Mouse (Mus musculus) left cerebral cortex, postnatal 25 days (tissue): ENCODE data around the gene Slc26a1. TPM values are rescaled to one million over a fixed set of nuclear protein-coding genes. Genes with fewer than 3 reads are reported as not detected.
A peak's percentile ranks its signal among the peaks of the same experiment; 100 is the strongest.

ENCODE experiments used
- DNase-seq, 2 experiments: peaks; one replicate each; pipeline ENCODE4 v3.0.0; 2022; ENCODE audit warnings: low spot score in 2 of 2, mixed read lengths in 1 of 2
- intact Hi-C: fragments of 180-260 bp; cut with DNase I; formaldehyde crosslinking; loops from one replicate; pipeline ENCODE4 v1.15.1; 2025
- total RNA-seq, 2 experiments: library from RNA; stranded (reverse); gene quantifications; 2 replicates each; pipeline ENCODE4 v1.2.3; 2021

Slc26a1 gene
- total RNA-seq: 1 to 10 TPM; 1.3 to 1.5 TPM

DNA sequence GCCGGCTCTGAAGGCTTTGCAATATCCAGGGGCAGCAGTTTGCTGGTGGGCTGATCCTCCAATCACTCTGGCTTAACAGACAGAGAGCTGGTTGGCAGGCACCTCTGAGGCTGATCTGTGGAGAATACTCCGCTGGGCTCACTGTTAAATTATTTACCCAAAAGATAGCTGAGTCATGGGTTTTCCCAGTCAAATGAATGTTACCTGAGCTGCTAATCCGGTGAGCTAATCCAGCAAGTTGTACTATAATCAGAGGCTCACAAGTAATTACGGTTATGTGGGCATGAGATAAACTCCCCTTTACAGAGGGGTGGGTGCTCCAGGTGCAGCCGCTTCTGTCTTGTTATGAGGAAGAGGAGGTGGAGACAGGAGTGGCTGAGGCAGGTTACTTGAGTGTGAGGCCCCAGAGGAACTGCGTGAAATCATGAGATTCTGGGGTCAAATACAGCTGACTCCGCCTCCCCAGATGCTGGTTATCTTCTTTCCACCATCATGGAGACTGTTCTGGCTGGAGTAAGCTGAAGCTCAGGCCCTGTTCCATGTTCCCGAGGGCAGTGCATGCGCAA is at the start of gene Slc26a1:
Gene Slc26a1, minus strand, starts transcription at position 319 of the 566 bp plus-strand sequence.
- intact Hi-C loops: loop anchor here (10.0 kb wide), 1 partner anchor 879 kb away; the partner anchor contains the start of gene Crlf2
- no peak for DNase-seq

DNA sequence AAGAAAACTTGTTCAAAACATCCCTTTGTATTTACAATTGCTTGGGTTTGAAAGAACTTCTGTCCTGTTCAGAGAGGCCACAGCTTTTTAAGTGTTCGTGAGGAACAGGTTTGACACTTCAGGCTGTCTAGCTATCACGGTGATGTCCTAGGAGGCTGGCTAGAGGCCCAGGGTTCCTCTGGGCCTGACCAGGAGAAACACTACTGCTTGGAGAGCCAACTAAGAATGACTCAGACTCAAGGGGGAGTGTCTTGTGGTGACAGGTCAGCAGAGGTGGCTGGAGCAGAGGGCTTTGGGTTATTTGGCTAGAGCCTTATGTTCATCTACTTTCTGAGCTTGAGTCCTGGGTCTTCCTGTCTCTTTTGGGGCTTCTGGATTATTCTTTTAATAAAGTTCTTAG is 48.6 kb upstream of the Slc26a1 start:
- DNase-seq: no peak
- intact Hi-C loops: no loop called here

DNA sequence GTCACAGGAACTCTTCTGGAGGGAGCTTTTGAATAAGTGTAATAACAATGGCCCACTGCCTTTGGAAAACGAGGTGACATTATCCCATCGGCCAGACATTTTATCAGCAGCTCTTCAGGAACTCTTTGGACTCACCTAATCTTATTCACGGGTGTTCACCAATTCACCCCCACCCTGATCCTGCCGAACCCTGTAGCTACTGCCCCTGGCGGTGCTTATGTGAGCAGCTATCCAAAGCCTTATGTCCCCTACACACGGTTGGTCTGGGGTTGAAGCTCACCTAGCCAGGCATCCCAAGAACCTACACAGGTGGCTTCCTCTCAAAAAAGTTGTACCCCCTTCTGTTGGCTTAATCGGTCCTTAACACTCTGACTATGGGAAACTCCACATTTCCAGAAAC is 44.4 kb upstream of the Slc26a1 start:
- intact Hi-C loops: no loop called here

DNA sequence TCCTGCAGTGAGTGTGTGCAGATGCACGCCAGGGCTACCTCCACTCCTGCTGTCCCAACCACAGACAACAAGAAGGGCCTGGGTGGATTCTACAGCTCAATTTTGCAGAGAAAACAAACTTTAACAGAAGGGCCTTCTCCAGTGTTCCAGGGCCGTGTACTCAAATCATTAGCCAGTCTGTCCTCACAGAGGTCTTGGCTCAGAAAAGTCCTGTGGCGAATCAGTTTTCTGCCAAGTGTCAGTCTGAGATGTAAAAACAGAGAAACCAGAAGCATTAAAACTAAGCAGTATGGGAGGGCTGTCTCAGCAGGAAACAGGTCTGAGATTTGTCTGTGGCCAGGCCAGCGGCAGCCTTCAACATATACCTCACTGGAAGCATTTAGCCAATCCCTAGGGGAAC is 42.7 kb upstream of the Slc26a1 start:
- DNase-seq: peak in 1 of 2 experiments; percentile 22
- intact Hi-C loops: no loop called here

More for the DNA sequence above, 44.4 kb upstream of the Slc26a1 start:
- DNase-seq: no peak

DNA sequence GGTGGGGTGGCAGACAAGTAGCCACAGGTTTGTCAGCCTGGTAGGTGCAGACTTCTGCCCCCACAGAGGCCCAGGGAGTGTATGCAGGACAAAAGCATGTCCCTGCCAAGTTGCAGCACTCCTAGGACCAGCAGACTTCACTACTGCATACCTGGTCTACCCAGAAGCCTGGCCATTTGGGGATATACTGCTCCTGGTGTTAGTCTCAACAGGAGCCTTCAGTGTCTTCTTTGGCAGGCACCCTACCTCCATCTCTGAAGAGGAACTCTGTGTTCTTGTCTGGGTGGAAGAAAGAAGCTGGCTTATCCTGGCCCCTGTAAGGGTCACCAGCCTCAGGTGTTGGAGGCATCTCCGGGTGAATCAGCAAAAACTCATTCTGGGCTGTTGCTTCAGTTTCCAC is 40.6 kb upstream of the Slc26a1 start:
- DNase-seq: no peak
- intact Hi-C loops: no loop called here

DNA sequence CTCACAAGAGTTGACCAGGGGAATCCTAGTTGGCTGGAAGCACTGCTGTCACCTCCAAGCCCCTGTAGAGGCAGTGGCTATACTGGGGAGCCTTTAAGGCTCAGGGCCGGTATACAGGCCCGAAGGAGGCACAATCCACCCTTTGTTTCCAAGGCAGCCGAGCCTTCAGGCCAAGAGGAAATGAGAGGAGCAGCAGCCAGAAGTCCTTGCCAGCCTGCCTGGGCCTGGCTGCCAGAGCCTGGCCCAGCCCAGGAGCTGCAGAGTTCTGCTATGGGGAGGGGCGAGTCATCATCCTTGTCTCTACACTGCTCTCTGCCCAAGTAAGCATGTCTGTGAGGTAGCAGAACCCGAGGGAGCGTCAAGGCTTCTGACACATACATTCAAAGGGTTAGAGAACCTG is 38.8 kb upstream of the Slc26a1 start:
- intact Hi-C loops: no loop called here
- DNase-seq: peak in 1 of 2 experiments; percentile 56

DNA sequence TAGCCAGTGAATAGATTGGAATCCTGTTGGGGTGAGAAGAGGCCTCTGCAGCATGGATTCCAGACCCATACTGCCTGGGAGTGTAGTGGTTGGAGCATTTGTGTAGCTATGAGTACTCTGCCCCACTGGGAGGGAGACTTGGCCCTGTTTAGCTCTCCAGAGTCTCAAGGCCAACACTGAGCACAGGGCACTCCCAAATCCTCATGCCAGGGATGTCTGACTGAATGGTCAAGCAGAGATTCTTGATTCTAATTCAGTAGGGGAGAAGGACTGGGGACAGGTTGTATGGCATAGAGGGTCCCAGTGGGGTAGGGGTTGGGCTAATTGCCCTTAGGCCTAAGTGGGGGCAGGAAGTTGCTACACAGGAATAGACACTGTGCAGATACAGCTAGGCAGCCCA is 38.3 kb upstream of the Slc26a1 start:
- DNase-seq: no peak
- intact Hi-C loops: no loop called here

DNA sequence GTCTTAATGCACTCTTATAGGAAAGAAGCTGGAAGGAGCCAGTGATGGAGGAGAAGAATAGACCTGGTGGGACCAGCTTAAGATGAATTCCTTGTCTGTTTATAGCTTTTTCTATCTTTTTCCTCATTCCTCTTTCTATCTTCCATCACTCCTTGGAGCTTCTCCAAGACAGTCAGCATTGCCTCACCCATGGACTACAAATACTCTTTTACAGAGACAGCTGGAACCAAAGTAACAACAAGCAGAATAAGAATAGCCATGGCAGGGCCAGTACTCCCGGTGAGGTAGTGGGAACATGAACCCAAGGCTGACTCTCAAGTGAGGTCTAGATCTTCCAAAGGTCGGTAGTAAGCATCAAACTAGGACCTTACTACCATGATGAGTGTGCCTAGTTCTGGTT is 37.7 kb upstream of the Slc26a1 start:
- intact Hi-C loops: no loop called here
- no peak for DNase-seq

DNA sequence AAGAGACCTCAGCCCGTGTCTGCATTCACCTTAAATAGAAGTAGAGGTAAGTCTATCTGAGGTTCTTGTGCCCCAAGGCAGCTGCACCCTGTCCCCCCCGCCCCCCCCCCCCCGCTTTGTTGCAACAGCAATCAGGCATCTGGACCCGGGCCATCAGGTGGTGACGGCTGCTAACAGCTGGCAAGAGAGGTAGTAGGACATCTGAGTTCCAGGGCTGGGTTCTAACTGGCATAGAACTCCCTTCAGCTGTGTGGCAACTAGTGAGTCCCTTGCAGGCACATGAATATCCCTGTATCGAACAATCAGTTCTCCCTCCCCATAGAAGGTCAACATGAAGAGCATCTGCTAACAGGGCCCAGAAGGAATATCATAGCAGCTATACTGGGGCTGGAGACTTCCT is 36.6 kb upstream of the Slc26a1 start:
- intact Hi-C loops: no loop called here
- DNase-seq: no peak

DNA sequence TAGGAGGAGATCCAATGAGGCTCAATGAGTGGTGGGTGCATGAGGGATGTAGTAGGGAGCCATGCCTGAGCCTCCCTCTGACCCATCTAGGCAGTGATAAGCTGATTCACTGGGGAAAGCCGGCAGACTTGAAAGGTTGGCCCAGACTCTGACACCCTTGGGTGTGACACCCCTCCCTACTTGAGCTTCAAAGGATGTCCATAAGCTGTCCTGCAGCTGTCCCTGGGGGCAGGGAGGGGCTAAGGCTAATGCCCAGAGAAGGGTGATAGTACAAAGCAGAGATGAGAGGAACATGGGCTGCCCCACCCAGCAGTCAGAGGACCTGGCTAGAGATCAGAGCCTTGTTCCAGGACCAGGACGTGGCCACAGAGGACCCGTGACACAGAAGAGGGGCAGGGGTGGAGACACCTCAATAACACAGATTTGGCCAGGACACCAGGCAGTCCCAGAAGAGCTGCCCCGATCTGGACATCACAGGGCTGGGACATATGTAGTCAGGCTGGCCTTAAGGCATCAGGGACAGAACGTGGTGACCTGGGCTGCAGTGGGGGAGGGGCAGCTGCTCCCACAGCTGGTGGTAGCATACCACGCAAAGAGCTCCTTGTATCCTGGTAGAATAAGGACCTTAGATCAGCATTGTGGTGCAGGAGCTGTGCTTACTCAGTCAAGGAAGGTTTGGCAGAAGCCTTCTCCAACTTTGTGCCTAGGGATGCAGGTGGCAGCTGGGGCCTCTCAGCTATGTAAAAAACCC is 33.8 kb upstream of the Slc26a1 start:
- DNase-seq: no peak
- intact Hi-C loops: no loop called here

DNA sequence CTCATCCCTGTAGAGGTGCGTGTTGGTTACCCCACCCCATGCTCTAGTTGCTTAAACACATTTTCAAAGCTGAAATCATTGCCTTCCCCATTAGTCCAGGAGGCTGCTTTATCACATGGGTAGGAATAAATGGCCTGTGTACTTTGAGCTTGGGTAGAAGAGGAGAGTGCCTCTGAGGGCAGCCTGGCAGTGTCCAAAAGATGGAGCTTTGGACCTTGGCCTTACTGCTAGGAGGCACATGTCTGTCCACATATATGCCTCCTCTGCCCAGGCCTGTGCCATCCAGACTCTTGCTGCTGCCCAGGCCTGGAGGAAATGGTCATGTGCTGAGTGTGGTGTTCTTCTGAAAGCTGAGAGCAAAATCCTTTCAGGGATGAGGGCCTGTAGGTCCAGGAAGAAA is 33.0 kb upstream of the Slc26a1 start:
- intact Hi-C loops: no loop called here
- no peak for DNase-seq

DNA sequence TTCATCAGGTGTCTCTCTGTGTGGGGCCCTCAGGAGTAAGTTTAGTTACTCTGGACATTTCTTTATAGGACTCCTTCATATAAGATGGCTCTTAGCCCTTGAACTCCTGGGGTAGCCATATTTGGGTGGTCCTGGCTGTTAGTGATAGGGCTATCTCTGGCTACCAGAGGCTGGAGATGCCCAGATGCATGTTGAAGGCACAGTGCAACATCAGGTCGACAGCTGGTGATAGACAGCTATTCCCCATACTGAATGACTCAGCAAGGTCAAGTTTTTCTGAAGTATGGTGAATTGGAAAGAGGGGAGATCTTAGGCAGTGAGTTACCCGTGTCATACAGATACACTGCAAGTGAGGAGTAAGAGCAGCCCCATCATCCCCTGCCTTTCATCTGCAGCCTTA is 32.4 kb upstream of the Slc26a1 start:
- intact Hi-C loops: no loop called here
- DNase-seq: no peak

DNA sequence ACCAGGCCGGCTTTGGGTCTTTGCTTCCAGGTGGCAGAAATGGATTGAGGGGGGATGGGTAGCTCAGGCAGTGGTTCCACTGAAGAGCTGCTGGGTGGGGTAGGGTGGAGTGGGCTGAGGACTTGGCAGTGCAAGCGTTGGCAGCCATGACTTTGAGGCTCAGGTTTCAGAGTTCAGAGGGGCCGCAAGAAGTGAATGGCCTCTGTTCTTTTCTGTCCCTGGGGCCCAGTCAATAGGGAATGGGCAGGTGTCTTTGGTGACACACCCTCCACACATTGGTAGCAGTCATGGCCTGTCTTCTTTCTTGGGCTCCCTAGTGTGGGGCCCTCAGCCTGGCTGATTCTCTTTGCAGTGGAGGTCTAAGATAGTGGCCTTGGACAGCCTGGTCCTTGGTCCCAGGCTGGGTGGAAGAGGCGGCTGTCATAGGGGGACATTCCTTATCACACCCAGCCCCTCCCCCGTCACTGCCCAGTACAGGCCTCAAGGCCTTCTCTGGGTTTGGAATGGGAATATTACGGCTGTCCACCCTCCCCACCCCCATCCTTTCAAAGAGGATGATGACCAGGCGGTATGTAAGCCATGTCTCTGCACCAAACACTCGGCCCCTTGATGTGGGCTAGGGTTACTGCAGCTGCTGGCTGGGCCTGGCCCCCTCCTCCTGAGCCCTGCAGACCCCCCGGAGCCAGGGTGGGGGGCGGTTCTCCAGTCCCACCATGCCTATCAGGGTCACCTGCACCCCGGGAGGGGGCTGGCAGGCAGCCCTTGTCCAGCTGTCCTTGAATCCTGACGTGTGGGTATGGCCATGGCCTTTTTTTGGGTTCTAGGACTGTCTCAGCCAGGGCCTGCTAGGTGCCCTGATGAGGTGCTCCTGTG is 28.6 kb upstream of the Slc26a1 start:
- intact Hi-C loops: no loop called here
- no peak for DNase-seq

DNA sequence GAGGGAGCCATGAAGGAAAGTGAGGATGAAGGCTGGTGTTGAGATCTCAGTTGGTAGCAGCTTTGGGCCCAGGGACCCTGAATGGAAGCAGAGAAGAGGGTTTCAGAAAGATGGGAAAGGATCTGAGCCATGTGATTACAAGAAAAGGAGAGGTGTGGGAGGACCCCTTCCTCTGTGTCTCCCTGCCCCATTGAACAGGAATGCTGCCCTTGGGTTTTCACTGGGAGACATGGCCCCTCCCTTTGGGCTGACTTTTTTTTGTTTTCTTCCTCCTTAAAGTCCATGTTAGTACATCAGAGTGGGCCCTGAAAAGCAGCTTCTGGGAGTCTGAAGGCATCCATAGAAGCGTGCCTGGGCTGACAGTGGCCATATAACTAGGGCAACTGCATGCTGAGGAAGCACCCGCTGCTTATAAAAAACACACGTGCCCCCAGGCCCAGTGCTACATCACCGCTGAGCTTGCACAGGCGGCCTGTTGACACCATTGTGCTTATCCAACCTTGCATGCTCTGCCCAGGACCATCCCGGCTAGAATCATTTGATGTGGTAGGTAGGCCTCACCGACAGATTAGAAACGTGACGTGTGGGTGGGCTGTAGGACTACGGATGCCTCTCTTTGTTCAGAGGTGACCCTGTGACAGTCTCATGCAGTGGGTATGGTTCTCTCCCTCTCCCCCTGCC is 26.1 kb upstream of the Slc26a1 start:
- intact Hi-C loops: no loop called here

DNA sequence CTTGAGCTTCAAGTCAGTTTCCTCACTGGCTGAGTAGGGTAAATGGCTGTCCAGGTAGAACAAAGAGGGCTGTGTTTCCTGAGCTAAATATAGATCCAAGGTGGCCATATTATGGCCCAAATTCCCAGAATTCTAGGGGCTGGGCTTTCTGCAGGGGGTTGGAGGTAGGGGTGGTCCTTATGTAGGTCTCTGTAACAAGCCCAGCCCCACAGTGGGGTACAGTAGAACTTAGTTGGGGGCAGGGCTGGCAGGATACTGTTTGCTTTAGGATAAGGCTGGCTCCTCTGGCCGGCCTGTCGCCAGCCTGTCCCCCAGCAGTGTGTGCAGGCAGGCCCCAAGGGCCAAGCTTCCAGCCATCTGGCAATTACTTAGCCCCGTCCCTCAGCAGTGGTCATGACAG is 25.0 kb upstream of the Slc26a1 start:
- intact Hi-C loops: no loop called here
- no peak for DNase-seq

More for the DNA sequence above, 26.1 kb upstream of the Slc26a1 start:
- DNase-seq: no peak

DNA sequence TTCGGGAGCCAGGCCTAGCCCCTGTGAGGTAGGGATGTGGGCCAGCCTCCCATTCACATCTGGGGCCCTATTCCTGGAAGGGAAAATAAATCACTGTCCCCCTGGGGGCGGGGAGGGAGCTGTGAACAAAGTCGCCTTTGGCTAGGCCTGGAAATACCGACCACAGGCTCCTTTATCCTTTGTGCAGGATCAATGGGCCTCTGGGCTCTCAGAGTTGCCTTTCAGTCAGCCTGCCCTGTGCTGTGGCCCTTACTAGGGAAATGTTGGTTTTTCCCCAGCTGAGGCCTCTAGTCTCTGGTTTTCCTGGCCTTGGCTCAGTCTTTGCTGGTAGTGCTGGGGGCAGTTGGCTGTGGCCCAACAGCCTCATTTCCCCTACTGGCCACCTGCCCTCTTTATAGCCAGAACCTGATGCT is 22.0 kb upstream of the Slc26a1 start:
- DNase-seq: peak; percentile 40 to 79
- intact Hi-C loops: loop anchor here (10.0 kb wide), 1 partner anchor 1397 kb away; the partner anchor contains the start of genes Gm35315 and Plcxd1

DNA sequence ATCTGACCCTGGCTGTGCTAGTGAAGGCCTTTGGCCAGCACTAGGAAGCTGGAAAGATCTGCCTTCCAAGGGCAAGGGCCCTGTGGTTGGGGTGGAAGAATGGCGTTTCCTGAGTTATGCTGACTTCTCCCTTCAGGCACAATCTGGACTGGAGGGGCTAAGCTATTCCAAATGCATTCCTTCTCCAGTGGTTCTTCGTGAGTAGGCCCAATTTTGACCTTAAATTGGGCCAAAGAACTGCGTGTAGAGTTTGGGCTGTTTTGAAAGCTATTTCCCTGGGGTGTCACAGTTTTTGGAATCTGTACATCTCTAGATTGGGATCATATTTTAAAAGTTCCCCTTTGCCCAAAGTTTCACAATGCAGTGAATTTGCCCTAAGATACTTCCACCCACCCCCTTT is 21.2 kb upstream of the Slc26a1 start:
- intact Hi-C loops: loop anchor here (10.0 kb wide), 1 partner anchor 1398 kb away; the partner anchor contains the start of genes Gm35315 and Plcxd1
- no peak for DNase-seq

DNA sequence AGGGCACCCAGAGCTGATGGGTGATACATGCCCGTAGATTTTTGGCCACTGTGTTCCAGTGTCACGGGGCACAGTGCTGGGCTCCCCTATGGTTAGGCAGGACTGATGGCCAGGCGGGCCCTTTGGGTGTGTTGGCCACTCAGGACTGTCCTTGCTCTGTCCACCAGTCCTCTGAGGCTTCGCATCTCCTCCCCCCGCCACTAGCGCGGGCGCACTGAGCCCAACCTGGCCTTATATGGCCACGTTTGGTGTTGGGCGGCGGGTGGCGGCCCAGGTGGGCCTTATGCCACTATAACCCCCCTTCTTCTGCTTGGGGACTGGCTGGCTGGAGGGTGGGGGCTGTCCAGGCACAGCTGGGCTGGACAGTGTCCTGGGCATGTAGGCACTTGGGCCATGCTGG is 20.5 kb upstream of the Slc26a1 start:
- intact Hi-C loops: loop anchor here (10.0 kb wide), 1 partner anchor 1399 kb away; the partner anchor contains the start of genes Gm35315 and Plcxd1
- DNase-seq: no peak

DNA sequence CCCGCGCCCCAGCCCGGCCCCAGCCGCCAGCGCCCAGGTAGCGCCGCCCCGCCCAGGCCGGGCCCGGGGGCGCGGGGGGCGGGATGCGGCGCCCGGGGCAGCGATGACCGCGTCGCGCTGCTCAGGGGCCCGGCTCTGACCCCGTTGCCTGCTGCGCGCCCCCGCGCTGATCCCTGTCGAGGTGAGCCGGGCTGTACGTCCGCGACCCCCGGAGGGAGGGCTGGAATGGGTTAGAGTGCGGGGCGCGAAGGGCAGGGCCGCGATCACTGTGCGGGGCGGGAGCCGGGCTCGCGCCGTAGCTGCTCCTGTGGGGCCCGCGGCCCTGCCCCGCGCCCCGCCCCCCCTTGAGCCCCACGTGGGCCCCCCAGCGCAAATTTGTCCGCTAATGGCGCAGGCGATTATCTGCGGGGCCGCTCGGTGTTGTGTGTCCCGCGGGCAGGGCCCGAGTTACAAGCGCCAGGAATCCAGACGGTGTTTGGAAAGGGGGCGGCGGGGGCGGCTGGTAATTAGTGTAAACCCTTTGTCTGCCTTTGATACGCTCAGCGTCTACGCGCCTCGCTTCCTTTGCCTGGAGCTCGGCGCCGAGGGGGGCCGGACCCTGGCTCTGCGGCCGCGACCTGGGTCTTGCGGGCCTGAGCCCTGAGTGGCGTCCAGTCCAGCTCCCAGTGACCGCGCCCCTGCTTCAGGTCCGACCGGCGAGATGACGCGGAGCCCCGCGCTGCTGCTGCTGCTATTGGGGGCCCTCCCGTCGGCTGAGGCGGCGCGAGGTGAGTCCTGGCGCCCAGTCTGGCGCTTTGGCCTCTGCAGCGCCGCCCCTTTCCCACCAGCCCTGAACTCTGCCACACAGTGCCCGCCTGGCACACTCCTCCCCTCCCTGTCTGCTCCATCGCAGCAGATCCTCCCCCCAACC is 19.2 kb upstream of the Slc26a1 start:
- no peak for DNase-seq
- intact Hi-C loops: loop anchor here (1.0 to 10.0 kb wide), 2 partner anchors 33 to 1400 kb away; partner anchors contain the start of genes Gm35315 and Plcxd1
